Mouse (Mus musculus) hematopoietic stem cell, adult 5-6 weeks (primary cell): ENCODE measurements around the gene Pkm. TPM values are rescaled to one million over a fixed set of nuclear protein-coding genes. Genes with fewer than 3 reads are reported as not detected.

Experiments used
- ATAC-seq, 2 experiments: fragments of 125-278 bp in 1 of 2; replicated peaks in 1 of 2; 2 replicates each; pipeline ENCODE4 v1.8.0; 2016 to 2017; ENCODE audit warnings: inconsistent platforms in 2 of 2, mild to moderate bottlenecking in 2 of 2, moderate number of reproducible peaks in 2 of 2, low read depth in 1 of 2, moderate TSS enrichment in 1 of 2; ENCODE audit not compliant: low FRiP score in 2 of 2, poor library complexity in 2 of 2, severe bottlenecking in 2 of 2, insufficient read depth in 1 of 2, low TSS enrichment in 1 of 2
- total RNA-seq: library from RNA; stranded (forward); fragments of 172-1452, 232-1000 nt; gene quantifications from 2 replicates; pipeline ENCODE4 v1.2.3, GENCODE M21; 2017

Gene Pkm
- total RNA-seq, 1 experiment from 2014 or later = 547 TPM

DNA sequence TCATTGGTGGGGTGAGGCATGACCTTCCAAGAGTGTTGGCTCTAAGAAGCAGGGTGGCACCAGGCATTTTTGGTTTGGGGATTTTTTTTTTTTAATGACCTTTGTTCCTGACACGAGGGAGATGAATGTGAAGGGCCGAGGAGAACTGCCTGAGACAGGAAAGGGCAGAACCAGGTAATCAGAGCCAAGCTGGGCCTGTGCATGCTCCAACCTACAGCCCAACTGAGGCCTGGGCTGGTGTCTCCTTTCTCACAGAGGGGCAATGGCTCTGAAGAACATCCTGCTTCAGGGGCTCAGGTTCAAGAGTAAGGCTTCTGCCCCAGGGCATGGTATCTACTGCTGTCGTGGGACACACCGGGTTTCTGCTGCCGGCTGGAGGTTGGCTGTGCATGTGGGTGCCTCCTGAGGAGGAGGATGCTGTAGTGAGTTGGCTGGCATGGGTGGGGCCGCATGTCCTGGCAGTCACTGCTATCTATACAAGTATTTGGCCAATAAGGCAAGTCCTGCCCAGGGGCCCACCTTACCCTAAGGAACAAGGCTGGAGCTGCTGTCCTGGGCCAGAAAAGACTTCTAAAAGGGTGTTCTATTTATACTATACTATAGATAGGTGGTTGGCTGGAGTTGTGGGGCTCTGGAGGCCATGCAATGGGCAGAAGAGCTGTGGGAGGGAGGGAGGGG lies 5.3 kb downstream of the Pkm start:
- ATAC-seq = no peak

DNA sequence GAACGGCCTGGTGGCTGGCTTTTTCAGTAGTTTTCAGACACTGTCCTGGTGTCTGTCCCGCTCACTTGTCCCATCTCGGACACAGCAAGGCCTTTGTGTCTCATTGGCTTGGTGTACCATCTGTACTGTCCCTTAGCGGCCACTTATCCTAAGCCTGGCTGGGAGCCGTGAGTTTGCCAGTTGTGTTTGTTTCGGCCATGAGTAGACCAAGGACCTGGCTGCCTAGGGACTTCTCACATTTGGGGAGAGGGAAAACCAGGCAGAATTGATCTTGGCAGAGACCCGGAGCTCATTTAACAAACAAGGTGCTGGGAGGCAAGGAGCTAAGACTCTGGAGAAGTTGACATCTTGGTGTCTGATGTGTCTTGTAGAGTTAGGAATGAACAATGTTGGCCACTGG lies 7.1 kb downstream of the Pkm start:
- no peak for ATAC-seq

DNA sequence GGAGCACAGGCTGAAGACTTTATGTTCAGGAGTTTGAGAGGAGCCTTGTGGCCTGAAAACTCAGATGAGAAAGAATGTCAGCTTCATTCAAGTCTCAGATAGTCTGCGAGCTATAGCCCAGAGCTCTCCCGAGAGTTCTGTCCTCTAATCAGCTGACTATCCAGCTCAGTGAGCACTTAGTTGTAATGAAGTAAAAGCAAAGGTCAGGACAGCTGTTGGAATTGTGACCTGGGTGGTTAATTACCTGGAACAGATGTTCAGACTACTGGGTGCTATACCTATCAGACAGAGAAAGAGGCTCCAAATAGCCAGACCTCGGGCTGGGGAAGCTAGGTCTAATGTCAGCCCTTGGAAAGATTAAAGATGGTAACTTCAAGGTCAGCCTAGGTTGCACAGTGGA lies 7.8 kb downstream of the Pkm start:
- no peak for ATAC-seq

DNA sequence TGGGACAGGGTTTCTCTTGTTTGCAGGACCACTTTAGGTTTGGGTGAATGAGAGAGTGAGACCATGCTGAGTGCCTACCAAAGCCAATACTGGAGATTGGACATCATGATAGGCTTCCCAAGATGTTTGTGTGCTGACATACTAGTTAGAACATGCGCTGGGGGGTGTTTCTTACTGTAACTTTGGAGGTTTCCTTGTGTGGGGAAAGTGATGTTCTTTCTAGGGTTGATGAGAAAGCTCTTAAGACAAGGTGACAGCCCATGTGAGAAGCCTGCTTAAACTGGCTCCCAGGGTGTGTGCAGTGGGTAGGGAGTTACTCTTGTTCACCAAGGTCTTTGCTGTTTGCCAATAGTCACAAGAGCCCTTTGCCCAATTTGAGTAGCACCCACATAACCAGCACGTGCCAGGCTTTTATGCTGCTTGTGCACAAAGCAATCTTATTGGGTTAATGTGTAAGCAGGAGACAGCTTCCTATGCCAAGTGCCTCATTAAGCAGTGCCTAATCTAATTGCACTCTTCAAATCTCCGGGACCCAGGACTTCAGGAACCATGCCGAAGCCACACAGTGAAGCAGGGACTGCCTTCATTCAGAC lies 8.6 kb downstream of the Pkm start:
- ATAC-seq = no peak

DNA sequence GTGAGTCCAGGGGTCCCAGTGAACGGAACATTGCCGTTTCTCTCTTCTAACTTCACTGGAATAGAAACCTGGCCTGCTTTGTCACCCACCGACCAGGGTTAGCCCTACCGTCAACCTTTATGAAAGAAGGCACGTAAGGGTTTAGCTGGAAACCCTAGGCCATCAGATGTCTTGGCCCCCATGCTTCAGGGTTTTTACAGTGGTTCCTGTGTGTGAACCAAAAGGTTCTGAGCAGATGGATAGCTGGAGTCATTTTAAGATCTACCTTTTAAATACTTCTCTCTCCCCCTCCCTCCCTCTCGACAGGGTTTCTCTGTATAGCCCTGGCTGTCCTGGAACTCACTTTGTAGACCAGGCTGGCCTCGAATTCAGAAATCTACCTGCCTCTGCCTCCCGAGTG lies 9.8 kb downstream of the Pkm start:
- no peak for ATAC-seq

DNA sequence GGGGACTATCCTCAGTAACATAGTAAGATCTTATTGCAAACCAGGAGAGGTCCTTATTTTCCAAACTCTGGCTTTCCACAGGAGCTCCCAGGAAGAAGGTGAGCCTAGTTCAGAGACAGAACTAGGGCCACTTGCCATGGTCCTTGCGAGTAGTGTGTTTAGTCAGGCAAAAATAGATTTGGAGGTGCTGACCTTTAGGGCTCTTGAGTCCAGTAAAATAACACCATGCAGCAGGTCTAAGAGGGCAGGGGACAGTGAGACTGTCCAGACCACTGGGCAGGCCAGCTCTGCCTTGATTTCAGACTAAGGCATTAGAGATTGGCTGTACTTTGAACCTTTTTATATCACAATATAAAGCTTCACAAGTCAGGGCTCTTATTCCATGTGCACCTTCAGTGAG lies 10.6 kb downstream of the Pkm start:
- ATAC-seq = no peak

DNA sequence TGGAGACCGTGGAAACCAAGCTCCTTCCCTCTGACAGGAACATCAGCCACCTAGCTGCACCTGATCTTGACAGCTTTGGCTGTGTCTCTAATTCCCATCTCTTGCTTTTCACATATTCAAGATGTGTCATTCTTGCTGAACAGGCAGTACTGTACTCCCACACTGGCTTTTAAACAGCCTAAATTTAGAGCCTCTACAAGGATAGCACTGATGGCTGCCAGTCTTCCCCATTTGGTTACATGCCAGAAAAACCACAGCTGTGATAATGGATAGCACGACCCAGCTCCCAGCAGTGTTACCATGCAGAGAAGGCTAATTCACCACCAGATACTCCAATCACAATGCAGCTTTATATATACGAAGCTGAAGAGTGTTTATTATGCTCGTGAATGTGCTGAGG lies 11.1 kb downstream of the Pkm start:
- no peak for ATAC-seq

DNA sequence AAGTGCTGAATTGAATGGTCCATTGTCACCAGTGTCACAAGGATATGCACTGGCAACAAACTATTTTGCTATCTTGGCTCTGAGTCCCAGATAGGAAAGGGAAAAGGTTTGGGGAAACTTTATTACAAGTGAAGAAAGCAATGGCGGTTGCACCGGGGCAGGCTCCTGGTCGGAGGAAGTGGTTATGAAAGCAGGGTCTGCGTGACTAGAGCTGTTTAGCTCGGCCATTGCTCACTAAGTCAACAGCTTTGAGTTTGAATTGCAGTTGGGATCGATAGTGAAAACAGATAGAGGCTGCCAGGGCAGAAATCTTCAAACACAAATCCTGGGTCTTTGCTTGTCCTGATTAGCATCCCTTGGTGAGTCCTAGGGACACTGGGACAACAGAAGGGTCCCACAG lies 11.7 kb downstream of the Pkm start:
- ATAC-seq = 0 out of 4 replicates have a peak, but pooled peaks of 1 of the 2 experiments have one; percentile 41

DNA sequence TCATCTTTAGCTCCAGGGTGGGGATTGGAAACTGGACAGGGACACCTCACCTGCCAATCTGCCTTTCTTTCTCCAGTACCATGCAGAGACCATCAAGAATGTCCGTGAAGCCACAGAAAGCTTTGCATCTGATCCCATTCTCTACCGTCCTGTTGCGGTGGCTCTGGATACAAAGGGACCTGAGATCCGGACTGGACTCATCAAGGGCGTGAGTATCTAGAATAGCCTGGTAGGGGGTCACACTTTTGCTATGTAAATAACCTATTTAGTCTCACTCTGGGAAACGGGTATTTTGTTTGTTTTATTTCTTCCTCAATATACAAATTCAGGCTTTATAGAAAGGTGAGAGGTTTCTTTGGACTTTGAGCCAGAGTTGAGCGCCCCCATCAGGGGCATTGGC lies 12.3 kb downstream of the Pkm start:
- no peak for ATAC-seq

DNA sequence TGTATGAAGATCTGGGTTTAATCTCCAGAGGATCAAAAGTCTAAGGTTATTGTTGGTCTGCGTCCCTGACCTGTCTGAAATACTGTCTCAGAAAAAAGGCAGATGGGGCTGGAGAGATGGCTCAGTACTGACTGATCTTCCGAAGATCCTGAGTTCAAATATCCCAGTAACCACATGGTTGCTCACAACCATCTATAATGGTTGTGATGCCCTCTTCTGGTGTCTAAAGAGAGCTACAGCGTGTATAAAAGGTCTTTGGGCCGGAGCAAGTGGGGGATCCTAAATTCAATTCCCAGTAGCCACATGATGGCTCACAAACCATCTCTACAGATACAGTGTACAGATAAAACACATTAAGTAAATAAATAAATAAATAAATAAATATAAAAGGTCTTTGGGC lies 13.0 kb downstream of the Pkm start:
- ATAC-seq = no peak

DNA sequence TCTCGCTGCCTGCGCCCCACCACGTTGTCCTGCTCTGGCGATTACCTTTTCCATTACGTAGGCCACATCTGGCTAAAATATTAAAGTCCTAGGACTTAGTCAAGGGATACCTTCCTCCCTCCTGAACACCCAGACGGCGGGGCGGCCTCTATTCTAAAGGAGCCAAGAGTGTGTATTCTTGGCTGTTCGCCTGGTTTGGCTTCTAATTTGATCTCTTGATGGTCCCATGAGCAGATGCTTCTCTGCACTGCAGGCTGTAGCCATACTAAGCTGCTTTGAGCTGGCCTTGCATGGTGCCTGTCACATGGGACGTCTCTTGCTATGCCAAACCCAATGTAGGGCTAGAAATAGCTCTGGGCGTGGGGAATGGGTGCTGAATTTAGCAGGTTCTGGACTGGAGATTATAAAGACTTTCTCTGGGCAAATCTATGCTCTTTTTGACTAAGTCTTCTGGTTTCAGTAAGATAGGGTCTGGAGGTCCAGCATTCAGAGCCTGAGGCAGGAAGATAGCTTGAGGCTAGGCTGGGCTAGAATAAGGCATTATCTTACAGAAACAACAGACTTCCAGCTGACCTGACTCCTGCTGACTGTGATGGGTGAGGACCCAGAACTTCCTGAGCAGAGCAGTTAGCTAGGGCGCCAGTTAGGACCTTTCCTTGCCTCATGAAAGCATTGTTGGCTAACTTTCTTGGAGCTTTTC lies 16.2 kb downstream of the Pkm start:
- ATAC-seq = no peak

DNA sequence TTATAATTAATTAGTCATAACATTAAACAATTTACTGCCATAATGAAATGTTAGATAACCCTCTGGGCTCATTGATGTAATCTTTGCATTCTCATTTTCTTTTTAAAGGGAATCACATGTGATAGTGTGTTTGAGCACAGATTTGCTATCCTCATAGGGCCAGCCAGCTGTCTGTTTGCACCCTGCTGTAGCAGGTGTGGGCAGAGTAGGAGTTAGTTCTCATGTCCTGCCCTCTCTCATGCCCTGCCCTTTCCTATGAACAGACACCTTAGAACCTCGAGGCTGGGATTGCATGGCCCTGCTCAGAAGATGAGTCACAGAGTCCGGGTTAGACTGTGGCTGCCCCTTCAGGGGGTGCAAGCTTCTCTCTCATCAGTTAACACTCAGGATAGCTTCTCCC lies 17.3 kb downstream of the Pkm start:
- ATAC-seq = no peak

DNA sequence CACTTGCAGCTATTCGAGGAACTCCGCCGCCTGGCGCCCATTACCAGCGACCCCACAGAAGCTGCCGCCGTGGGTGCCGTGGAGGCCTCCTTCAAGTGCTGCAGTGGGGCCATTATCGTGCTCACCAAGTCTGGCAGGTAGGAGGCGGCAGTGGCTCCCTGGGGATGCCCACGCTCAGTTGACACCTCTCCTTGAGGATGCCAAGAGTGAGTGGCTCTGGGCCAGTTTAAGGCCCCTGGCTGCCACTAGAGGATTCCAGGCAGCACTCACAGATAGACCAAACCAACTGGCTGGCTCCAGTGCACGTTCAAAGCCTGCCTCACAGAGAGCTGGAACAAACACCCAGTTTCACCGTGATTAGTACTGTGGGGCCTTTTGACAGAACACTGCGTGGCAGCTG lies 19.4 kb downstream of the Pkm start:
- no peak for ATAC-seq

DNA sequence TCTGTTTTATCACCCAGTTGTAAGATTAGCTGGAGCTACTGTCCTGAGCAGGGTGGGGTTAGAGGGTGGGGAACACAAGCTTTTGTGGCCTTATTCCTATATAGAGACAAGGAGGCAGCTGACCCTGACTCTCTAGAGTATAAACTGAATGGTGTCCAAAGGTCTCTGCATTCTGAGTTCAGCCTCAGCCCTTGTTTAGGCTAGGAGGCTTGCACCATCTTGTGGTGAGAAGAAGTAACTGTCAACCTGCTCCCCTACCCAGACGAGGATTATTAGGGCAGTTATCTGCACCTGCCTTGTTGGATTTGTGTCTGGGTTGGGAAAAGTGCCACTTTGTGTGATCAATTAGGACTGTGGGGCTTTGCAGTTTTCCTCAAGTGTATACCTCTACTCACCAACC lies 22.1 kb downstream of the Pkm start:
- ATAC-seq = peak; percentile 51 to 52; a peak in 2 of 4 replicates

DNA sequence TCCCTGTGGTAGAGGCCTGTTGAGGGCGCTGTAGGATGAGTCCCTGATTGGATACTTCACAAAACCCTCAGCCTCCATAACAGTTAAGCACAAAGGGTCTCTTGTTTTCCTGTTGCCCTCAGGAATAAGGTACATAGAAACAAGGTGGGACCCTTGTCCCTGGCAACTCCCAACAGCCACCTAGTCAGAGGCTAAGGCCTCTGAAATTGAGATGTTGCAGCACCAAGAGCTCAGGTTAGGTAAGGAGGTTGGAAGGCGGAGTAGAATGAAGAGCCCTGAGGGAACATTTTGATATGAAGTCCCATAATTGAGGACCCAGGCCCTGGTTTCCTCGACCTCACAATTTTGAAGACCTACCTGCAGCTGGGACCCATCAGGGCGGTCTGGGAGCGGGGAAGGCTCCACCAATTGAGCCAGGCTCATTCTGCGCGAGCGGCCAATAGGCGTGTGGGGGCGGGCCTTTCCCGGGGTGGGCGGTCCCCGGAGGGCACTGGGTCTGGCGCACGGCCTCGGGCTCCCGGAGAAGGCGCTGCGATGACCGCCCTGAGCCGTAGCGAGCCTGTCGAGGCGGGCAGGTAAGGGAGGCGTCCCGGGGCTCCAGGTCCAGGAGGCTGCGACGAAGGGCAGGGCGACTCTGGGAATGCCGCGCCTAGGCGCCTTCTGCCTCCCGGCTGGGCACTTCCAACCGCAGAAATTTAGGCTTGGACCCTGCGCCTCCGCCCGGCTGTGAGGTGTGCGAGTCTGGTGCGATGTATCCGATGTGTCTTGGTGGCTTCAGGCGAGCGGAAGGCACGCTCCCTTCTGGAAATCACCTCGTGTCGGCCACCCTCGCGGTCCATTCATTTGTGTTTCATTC lies 23.7 kb downstream of the Pkm start, which contains the start of gene Gramd2:
Gene Gramd2 (plus strand): TSS at position 467 of the 856 bp plus-strand sequence.
- ATAC-seq = peak; percentile 69 to 70

DNA sequence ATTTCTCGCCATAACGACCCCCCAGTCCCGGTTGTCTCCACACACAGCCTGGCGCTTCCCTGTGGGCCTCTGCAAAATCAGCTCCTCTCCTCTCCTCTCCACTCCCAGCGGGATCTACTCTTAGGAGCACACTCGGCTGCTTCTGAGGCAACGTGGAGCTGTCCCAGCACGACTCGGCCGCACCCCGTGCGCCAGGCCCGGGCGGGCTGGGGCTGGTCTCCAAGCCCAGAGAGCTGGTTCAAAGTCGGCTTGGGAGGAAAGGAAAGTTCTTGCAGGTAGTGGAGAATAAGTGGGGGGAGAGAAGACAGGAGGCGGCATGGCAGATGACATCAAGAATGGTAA lies 24.3 kb downstream of the Pkm start:
- 0 out of 4 replicates have a peak, but pooled peaks of 1 of the 2 experiments have one; percentile 16 for ATAC-seq

DNA sequence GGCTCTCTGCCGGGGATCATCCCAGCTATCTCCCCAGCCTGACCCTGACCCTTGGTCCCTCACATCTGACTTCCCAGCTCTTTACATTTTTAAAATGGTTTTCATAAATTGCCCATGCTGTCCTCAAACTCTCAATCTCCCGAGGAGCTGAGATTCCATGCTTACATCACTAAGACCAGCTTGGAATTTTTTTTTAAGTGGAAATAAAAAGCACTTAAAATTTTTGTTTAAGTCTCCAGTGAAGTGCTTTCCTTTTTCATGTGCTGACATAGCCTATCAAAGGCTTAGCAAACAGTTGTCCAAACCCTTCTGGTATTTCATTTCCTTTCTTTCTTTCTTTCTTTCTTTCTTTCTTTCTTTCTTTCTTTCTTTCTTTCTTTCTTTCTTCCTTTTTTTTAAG lies 27.9 kb downstream of the Pkm start:
- ATAC-seq = no peak
